Mouse (Mus musculus) CH12.LX (cell line): ENCODE data around the gene Phkg2. TPM values are rescaled to one million over a fixed set of nuclear protein-coding genes. Genes with fewer than 3 reads are reported as not detected.

ENCODE experiments used
- polyA plus RNA-seq: library from polyadenylated mRNA; unstranded; fragments of >175 nt; gene quantifications from 2 replicates; pipeline ENCODE4 v1.2.1, GENCODE M21; 2012; ENCODE audit warnings: low read depth; ENCODE audit not compliant: insufficient read length
- total RNA-seq, 2 experiments: library from RNA; depleted of rRNA; stranded (reverse); fragments of 300-350 nt in 1 of 2; fragments of >200 nt in 1 of 2; gene quantifications; 2 replicates each; pipeline ENCODE4 v1.2.3; 2012 to 2014

The Phkg2 gene
- total and polyA plus RNA-seq, 3 experiments = 23.3 to 65.0 (median 34.7) TPM

Other genes starting within 250 kb of the Phkg2 start
Only the 20 nearest of the 23 such genes appear.
- 8.2 and 9.7 TPM in 2 replicates for gene Zfp747, start 197.3 kb upstream of the Phkg2 start, total RNA-seq (2012; rRNA removed)
- gene Zfp747, start 197.3 kb upstream of the Phkg2 start, total RNA-seq (2014; rRNA removed) = 6.3 and 7.2 TPM in 2 replicates
- 7.7 and 8.2 TPM in 2 replicates for gene Zfp747, start 197.3 kb upstream of the Phkg2 start, polyA plus RNA-seq
- 4.2 and 5.0 TPM in 2 replicates for gene 9130019O22Rik, start 186.2 kb upstream of the Phkg2 start, total RNA-seq (2012; rRNA removed)
- gene 9130019O22Rik, start 186.2 kb upstream of the Phkg2 start, total RNA-seq (2014; rRNA removed) = 3.1 and 4.0 TPM in 2 replicates
- 2.7 and 3.3 TPM in 2 replicates for gene 9130019O22Rik, start 186.2 kb upstream of the Phkg2 start, polyA plus RNA-seq
- 5.4 and 8.9 TPM in 2 replicates for gene E430018J23Rik, start 179.7 kb upstream of the Phkg2 start, total RNA-seq (2012; rRNA removed)
- gene E430018J23Rik, start 179.7 kb upstream of the Phkg2 start, total RNA-seq (2014; rRNA removed) = 8.3 and 9.2 TPM in 2 replicates
- gene E430018J23Rik, start 179.7 kb upstream of the Phkg2 start, polyA plus RNA-seq = 3.2 and 3.8 TPM in 2 replicates
- 7.5 and 8.1 TPM in 2 replicates for gene Zfp764, start 166.5 kb upstream of the Phkg2 start, total RNA-seq (2012; rRNA removed)
- 8.4 TPM in 2 replicates for gene Zfp764, start 166.5 kb upstream of the Phkg2 start, total RNA-seq (2014; rRNA removed)
- 7.9 and 8.1 TPM in 2 replicates for gene Zfp764, start 166.5 kb upstream of the Phkg2 start, polyA plus RNA-seq
- gene Zfp688, start 151.3 kb upstream of the Phkg2 start, total RNA-seq (2012; rRNA removed) = 15.8 and 18.7 TPM in 2 replicates
- 12.3 and 12.4 TPM in 2 replicates for gene Zfp688, start 151.3 kb upstream of the Phkg2 start, total RNA-seq (2014; rRNA removed)
- 16.1 and 21.3 TPM in 2 replicates for gene Zfp688, start 151.3 kb upstream of the Phkg2 start, polyA plus RNA-seq
- 3.4 and 3.6 TPM in 2 replicates for gene Zfp689, start 124.2 kb upstream of the Phkg2 start, total RNA-seq (2012; rRNA removed)
- 1.8 and 2.3 TPM in 2 replicates for gene Zfp689, start 124.2 kb upstream of the Phkg2 start, total RNA-seq (2014; rRNA removed)
- gene Zfp689, start 124.2 kb upstream of the Phkg2 start, polyA plus RNA-seq = 3.2 and 4.6 TPM in 2 replicates
- 10.4 and 11.3 TPM in 2 replicates for gene Prr14, start 113.7 kb upstream of the Phkg2 start, total RNA-seq (2012; rRNA removed)
- 6.7 and 7.6 TPM in 2 replicates for gene Prr14, start 113.7 kb upstream of the Phkg2 start, total RNA-seq (2014; rRNA removed)
- 26.2 and 31.3 TPM in 2 replicates for gene Prr14, start 113.7 kb upstream of the Phkg2 start, polyA plus RNA-seq
- 14.4 and 15.4 TPM in 2 replicates for gene Fbrs, start 94.1 kb upstream of the Phkg2 start, total RNA-seq (2012; rRNA removed)
- 5.6 and 6.7 TPM in 2 replicates for gene Fbrs, start 94.1 kb upstream of the Phkg2 start, total RNA-seq (2014; rRNA removed)
- 63.9 and 66.7 TPM in 2 replicates for gene Fbrs, start 94.1 kb upstream of the Phkg2 start, polyA plus RNA-seq
- gene Srcap, start 61.4 kb upstream of the Phkg2 start, total RNA-seq (2012; rRNA removed) = 18.5 and 19.9 TPM in 2 replicates
- gene Srcap, start 61.4 kb upstream of the Phkg2 start, total RNA-seq (2014; rRNA removed) = 3.4 and 4.1 TPM in 2 replicates
- gene Srcap, start 61.4 kb upstream of the Phkg2 start, polyA plus RNA-seq = 22.2 and 28.1 TPM in 2 replicates
- gene Gm42715, start 53.8 kb upstream of the Phkg2 start, total RNA-seq (2012; rRNA removed) = 12.0 and 12.7 TPM in 2 replicates
- gene Gm42715, start 53.8 kb upstream of the Phkg2 start, total RNA-seq (2014; rRNA removed) = 2.0 and 5.8 TPM in 2 replicates
- gene Gm42715, start 53.8 kb upstream of the Phkg2 start, polyA plus RNA-seq = 13.6 and 14.1 TPM in 2 replicates
- 0.93 TPM in 1 of 2 replicates, not detected in the other for gene Tmem265, start 11.9 kb upstream of the Phkg2 start, total RNA-seq (2012; rRNA removed)
- gene Tmem265, start 11.9 kb upstream of the Phkg2 start, total RNA-seq (2014; rRNA removed) = 2.3 and 3.0 TPM in 2 replicates
- gene Tmem265, start 11.9 kb upstream of the Phkg2 start, polyA plus RNA-seq = not detected in 2 replicates
- 2.2 and 2.9 TPM in 2 replicates for gene Ccdc189, start 15.3 kb downstream of the Phkg2 start, total RNA-seq (2012; rRNA removed)
- gene Ccdc189, start 15.3 kb downstream of the Phkg2 start, total RNA-seq (2014; rRNA removed) = 2.2 and 2.9 TPM in 2 replicates
- gene Ccdc189, start 15.3 kb downstream of the Phkg2 start, polyA plus RNA-seq = 2.0 and 2.1 TPM in 2 replicates
- gene Rnf40, start 15.4 kb downstream of the Phkg2 start, total RNA-seq (2012; rRNA removed) = 48.6 and 50.9 TPM in 2 replicates
- gene Rnf40, start 15.4 kb downstream of the Phkg2 start, total RNA-seq (2014; rRNA removed) = 39.3 and 40.6 TPM in 2 replicates
- gene Rnf40, start 15.4 kb downstream of the Phkg2 start, polyA plus RNA-seq = 73.0 and 95.2 TPM in 2 replicates
- gene Zfp629, start 42.5 kb downstream of the Phkg2 start, total RNA-seq (2012; rRNA removed) = 2.4 and 3.2 TPM in 2 replicates
- 0.38 and 0.59 TPM in 2 replicates for gene Zfp629, start 42.5 kb downstream of the Phkg2 start, total RNA-seq (2014; rRNA removed)
- 0.48 and 0.94 TPM in 2 replicates for gene Zfp629, start 42.5 kb downstream of the Phkg2 start, polyA plus RNA-seq
- 60.5 and 65.0 TPM in 2 replicates for gene Bcl7c, start 135.6 kb downstream of the Phkg2 start, total RNA-seq (2012; rRNA removed)
- 25.9 and 28.0 TPM in 2 replicates for gene Bcl7c, start 135.6 kb downstream of the Phkg2 start, total RNA-seq (2014; rRNA removed)
- gene Bcl7c, start 135.6 kb downstream of the Phkg2 start, polyA plus RNA-seq = 71.3 and 73.5 TPM in 2 replicates
- not detected in 2 replicates for gene Ctf1, start 139.4 kb downstream of the Phkg2 start, total RNA-seq (2012; rRNA removed)
- gene Ctf1, start 139.4 kb downstream of the Phkg2 start, total RNA-seq (2014; rRNA removed) = not detected in 2 replicates
- gene Ctf1, start 139.4 kb downstream of the Phkg2 start, polyA plus RNA-seq = not detected in 2 replicates
- 0.08 TPM in 1 of 2 replicates, not detected in the other for gene Ctf2, start 158.8 kb downstream of the Phkg2 start, total RNA-seq (2012; rRNA removed)
- gene Ctf2, start 158.8 kb downstream of the Phkg2 start, total RNA-seq (2014; rRNA removed) = not detected in 2 replicates
- gene Ctf2, start 158.8 kb downstream of the Phkg2 start, polyA plus RNA-seq = 0.36 TPM in 1 of 2 replicates, not detected in the other
- 25.1 and 28.2 TPM in 2 replicates for gene Fbxl19, start 171.2 kb downstream of the Phkg2 start, total RNA-seq (2012; rRNA removed)
- 22.4 and 22.6 TPM in 2 replicates for gene Fbxl19, start 171.2 kb downstream of the Phkg2 start, total RNA-seq (2014; rRNA removed)
- gene Fbxl19, start 171.2 kb downstream of the Phkg2 start, polyA plus RNA-seq = 29.3 and 31.7 TPM in 2 replicates
- 15.7 and 16.9 TPM in 2 replicates for gene Orai3, start 196.5 kb downstream of the Phkg2 start, total RNA-seq (2012; rRNA removed)
- gene Orai3, start 196.5 kb downstream of the Phkg2 start, total RNA-seq (2014; rRNA removed) = 9.3 and 11.6 TPM in 2 replicates
- 7.5 and 10.3 TPM in 2 replicates for gene Orai3, start 196.5 kb downstream of the Phkg2 start, polyA plus RNA-seq
- 9.0 and 9.8 TPM in 2 replicates for gene Setd1a, start 203.3 kb downstream of the Phkg2 start, total RNA-seq (2012; rRNA removed)
- gene Setd1a, start 203.3 kb downstream of the Phkg2 start, total RNA-seq (2014; rRNA removed) = 3.2 and 4.5 TPM in 2 replicates
- 50.8 and 51.0 TPM in 2 replicates for gene Setd1a, start 203.3 kb downstream of the Phkg2 start, polyA plus RNA-seq